Mouse (Mus musculus) midbrain, postnatal 0 days (tissue): ENCODE data around the gene Clcnka. TPM values are rescaled to one million over a fixed set of nuclear protein-coding genes. Genes with fewer than 3 reads are reported as not detected.

Experiments used
- ATAC-seq: fragments of 200-750 bp; cut with Nextera tagmentation; 2 replicates; pipeline ENCODE4 v1.8.0; 2017; ENCODE audit warnings: moderate number of reproducible peaks, mild to moderate bottlenecking, moderate TSS enrichment, moderate library complexity; ENCODE audit not compliant: low FRiP score
- DNase-seq: peaks from one replicate; pipeline ENCODE4 v3.0.0-alpha.2; 2015; ENCODE audit warnings: low spot score
- H3K27ac ChIP-seq: fragments of 300-500 bp; sonication (generic); 2 replicates; pipeline ENCODE4 v1.5.1; 2014; ENCODE audit warnings: low read depth, mild to moderate bottlenecking, low read length, mixed read lengths
- H3K27me3 ChIP-seq: fragments of 300-500 bp; sonication (generic); 2 replicates; pipeline ENCODE4 v1.6.1; 2014; ENCODE audit warnings: low read length, control low read depth, mixed read lengths; ENCODE audit not compliant: insufficient read depth
- H3K36me3 ChIP-seq: fragments of 300-500 bp; sonication (generic); 2 replicates; pipeline ENCODE4 v1.6.1; 2014; ENCODE audit warnings: low read length, control low read depth, mixed read lengths; ENCODE audit not compliant: insufficient read depth
- H3K4me1 ChIP-seq: fragments of 300-500 bp; sonication (generic); 2 replicates; pipeline ENCODE4 v1.6.1; 2014; ENCODE audit warnings: mild to moderate bottlenecking, control low read depth, antibody characterized with exemption, low read length, mixed read lengths; ENCODE audit not compliant: insufficient read depth
- H3K4me2 ChIP-seq: fragments of 300-500 bp; sonication (generic); 2 replicates; pipeline ENCODE4 v1.6.1; 2014; ENCODE audit warnings: low read depth, mild to moderate bottlenecking, low read length, mixed read lengths; ENCODE audit not compliant: poor library complexity, severe bottlenecking
- H3K4me3 ChIP-seq: fragments of 300-500 bp; sonication (generic); 2 replicates; pipeline ENCODE4 v1.5.1; 2014; ENCODE audit warnings: low read depth, mild to moderate bottlenecking, low read length, moderate library complexity
- H3K9ac ChIP-seq: fragments of 300-500 bp; sonication (generic); replicated peaks from 2 replicates; pipeline ENCODE4 v1.6.1; 2014; ENCODE audit warnings: mild to moderate bottlenecking, low read length, moderate library complexity, mixed read lengths; ENCODE audit not compliant: poor library complexity, severe bottlenecking
- H3K9me3 ChIP-seq: fragments of 300-500 bp; sonication (generic); 2 replicates; pipeline ENCODE4 v1.6.1; 2016; ENCODE audit warnings: low read length, control low read depth
- CTCF ChIP-seq: IDR thresholded peaks from 2 replicates; pipeline ENCODE4 v1.5.1; 2016; ENCODE audit warnings: antibody characterized with exemption, mild to moderate bottlenecking
- WGBS: fragments of 180-500 bp; shearing (Covaris S2); extraction: QIAGEN DNeasy Blood & Tissue Kit; methylation state at CpG from one replicate; pipeline ENCODE4 v1.1.7; 2014; 5-methylcytosine and 5-hydroxymethylcytosine counted together
- polyA plus RNA-seq: library from polyadenylated mRNA; unstranded; fragments of >200 nt; fragmentation: Nextera tagmentation; extraction: Ambion mirVana; gene quantifications from 2 replicates; pipeline ENCODE4 v1.2.1, GENCODE M21; 2015
- total RNA-seq: library from RNA; depleted of rRNA; stranded (reverse); fragments of >200 nt; gene quantifications from 2 replicates; pipeline ENCODE4 v1.2.3, GENCODE M21; 2014

The Clcnka gene
- total and polyA plus RNA-seq, 2 experiments from 2014 or later: 0.12 TPM; not detected in 1

- H3K4me1 ChIP-seq: no peaks in the 10 kb centered on the region
- H3K27me3 ChIP-seq: no peaks in the 10 kb centered on the region
- no peaks in the 10 kb centered on the region for H3K36me3 ChIP-seq
- TF ChIP-seq CTCF: no peak
- WGBS: 58% methylated on average over 11 of the region's 11 CpGs
- no peak overlapping the region for H3K27ac ChIP-seq
- DNase-seq: no peak
- ATAC-seq: no peak
- no peak overlapping the region for H3K9ac ChIP-seq
- no peak overlapping the region for H3K4me3 ChIP-seq
- no peak overlapping the region for H3K4me2 ChIP-seq
- no peaks in the 10 kb centered on the region for H3K9me3 ChIP-seq
Measured at GRCm38 (mm10) chr4:141348616-141349015, 49.9 kb downstream of the Clcnka start.

GRCm38 (mm10) chr4:141347365-141347797 lies 51.1 kb downstream of the Clcnka start:
- no peak for ATAC-seq
- H3K9me3 ChIP-seq: no peaks in the 10 kb centered on the region
- H3K36me3 ChIP-seq: no peaks in the 10 kb centered on the region
- no peak overlapping the region for H3K4me3 ChIP-seq
- H3K9ac ChIP-seq: no peak overlapping the region
- H3K4me2 ChIP-seq: no peak overlapping the region
- 75% methylated on average over 8 of the region's 8 CpGs for WGBS
- DNase-seq: no peak
- no peak overlapping the region for H3K27ac ChIP-seq
- no peaks in the 10 kb centered on the region for H3K27me3 ChIP-seq
- TF ChIP-seq CTCF: no peak
- no peaks in the 10 kb centered on the region for H3K4me1 ChIP-seq

DNA sequence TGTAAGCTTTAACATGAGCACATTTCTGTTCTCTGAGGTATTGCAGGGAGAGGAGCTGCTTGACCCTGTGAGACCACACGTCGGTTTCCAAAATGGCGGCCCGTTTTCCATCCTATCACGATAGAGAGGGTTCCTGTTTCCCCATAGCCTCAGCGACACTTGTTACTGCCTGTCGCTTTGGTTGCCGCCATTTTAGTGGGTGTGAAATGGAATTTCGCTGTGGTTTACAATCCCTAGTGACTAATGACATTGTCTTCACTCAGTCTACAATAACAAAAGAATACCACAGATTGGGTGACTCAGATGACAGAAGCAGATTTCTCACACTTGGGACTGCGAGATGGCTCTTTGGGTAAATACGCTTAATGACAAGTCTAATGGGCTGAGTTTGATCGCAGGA lies 53.3 kb downstream of the Clcnka start:
- WGBS: 93% methylated on average over 12 of the region's 12 CpGs
- no peak overlapping the region for H3K27ac ChIP-seq

GRCm38 (mm10) chr4:141343515-141343914 lies 55.0 kb downstream of the Clcnka start:
- Histone ChIP-seq H3K9ac (no peak overlapping the region), H3K4me2 (no peak overlapping the region), H3K27me3 (no peaks in the 10 kb centered on the region), H3K36me3 (no peaks in the 10 kb centered on the region), H3K4me1 (0 out of 2 replicates have a peak, but pooled peaks cover under 1% of the 10 kb centered on the region), H3K27ac (no peak overlapping the region), H3K9me3 (no peaks in the 10 kb centered on the region), H3K4me3 (no peak overlapping the region)
- 0 out of 2 replicates have a peak, but pooled peaks have one; percentile 41 for ATAC-seq
- peak; percentile 62 for DNase-seq
- TF ChIP-seq CTCF: no peak
- 59% methylated on average over 7 of the region's 7 CpGs for WGBS

More for the DNA sequence above, 53.3 kb downstream of the Clcnka start:
- Histone ChIP-seq H3K4me1 (no peaks in the 10 kb centered on the region), H3K9me3 (no peaks in the 10 kb centered on the region), H3K4me3 (no peak overlapping the region), H3K9ac (no peak overlapping the region), H3K4me2 (no peak overlapping the region), H3K27me3 (no peaks in the 10 kb centered on the region), H3K36me3 (no peaks in the 10 kb centered on the region)
- ATAC-seq (no peak), DNase-seq (no peak)
- TF ChIP-seq CTCF: no peak

DNA sequence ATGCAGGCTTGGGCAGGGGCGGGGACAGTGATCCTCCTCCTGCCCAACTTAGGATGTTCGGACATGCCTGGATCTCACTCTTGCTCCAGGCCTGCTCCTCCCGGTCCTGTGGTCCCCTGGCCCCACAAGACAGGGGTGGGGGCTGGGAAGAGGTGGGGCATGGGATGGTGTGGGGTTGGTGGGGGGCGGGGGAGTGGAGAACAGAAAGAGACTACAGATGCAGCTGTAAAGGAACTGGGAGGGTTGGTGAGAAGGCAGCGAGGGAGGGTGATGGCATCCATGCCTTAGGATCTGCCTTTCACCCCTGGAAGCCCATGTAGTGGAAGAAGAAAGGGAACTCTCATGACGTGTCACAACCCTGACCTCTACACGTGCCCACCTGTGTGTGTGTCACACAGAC lies 57.0 kb downstream of the Clcnka start:
- no peaks in the 10 kb centered on the region for H3K27me3 ChIP-seq
- no peak overlapping the region for H3K9ac ChIP-seq
- no peak overlapping the region for H3K4me3 ChIP-seq
- TF ChIP-seq CTCF: no peak
- H3K27ac ChIP-seq: no peak overlapping the region
- DNase-seq (no peak), ATAC-seq (no peak)
- H3K4me2 ChIP-seq: no peak overlapping the region
- 0 out of 2 replicates have a peak, but pooled peaks cover 2% of the 10 kb centered on the region for H3K4me1 ChIP-seq
- H3K36me3 ChIP-seq: no peaks in the 10 kb centered on the region
- WGBS: 68% methylated on average over 7 of the region's 7 CpGs
- H3K9me3 ChIP-seq: no peaks in the 10 kb centered on the region

DNA sequence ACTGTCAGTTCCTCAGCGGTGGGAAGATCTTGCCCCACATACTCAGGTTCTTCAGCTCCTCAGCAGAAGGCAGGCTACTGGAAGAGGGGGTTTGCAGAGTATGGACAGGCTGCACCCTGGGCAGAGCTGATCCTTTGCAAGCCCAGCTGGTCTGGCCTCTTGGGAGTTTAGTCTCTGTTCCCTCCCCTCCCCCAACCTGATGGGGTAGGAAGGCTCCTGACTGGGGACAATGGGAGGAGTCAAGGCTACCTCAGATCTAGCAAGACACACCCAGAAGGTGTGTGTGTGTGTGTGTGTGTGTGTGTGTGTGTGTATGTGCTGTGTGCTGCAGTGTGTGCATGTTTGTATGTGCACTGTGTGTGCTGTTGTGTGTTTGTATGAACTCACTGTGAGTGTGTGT lies 59.7 kb downstream of the Clcnka start:
- H3K27ac ChIP-seq: no peak overlapping the region
- TF ChIP-seq CTCF: no peak
- no peak overlapping the region for H3K4me3 ChIP-seq
- 0 out of 2 replicates have a peak, but pooled peaks cover 2% of the 10 kb centered on the region for H3K4me1 ChIP-seq
- ATAC-seq (no peak), DNase-seq (no peak)
- WGBS: 36% methylated on average over 1 of the region's 1 CpGs
- no peak overlapping the region for H3K4me2 ChIP-seq
- no peak overlapping the region for H3K9ac ChIP-seq
- H3K9me3 ChIP-seq: no peaks in the 10 kb centered on the region
- no peaks in the 10 kb centered on the region for H3K27me3 ChIP-seq
- H3K36me3 ChIP-seq: no peaks in the 10 kb centered on the region
